Mouse (Mus musculus): Measurements from ENCODE around the gene Prss57.

Gene Prss57

GRCm38 (mm10) chr10:79790861-79791260, at the start of gene Prss57:
Gene Prss57, minus strand, starts transcription at chr10:79790961.
- no peak for DNase-seq (ENCODE audit: low read depth, low spot score)

GRCm38 (mm10) chr10:79840091-79840490, 49.3 kb upstream of the Prss57 start:
- DNase-seq (ENCODE audit: low read depth, low spot score) = no peak

- no peak for DNase-seq (ENCODE audit: low read depth, low spot score)
Observed at GRCm38 (mm10) chr10:79838151-79838550, 47.4 kb upstream of the Prss57 start.

- no peak for DNase-seq (ENCODE audit: low read depth, low spot score)
Observed at GRCm38 (mm10) chr10:79836918-79837317, 46.2 kb upstream of the Prss57 start.

GRCm38 (mm10) chr10:79834769-79835398, 44.1 kb upstream of the Prss57 start:
- peak; percentile 86 for DNase-seq (ENCODE audit: low read depth, low spot score)

- DNase-seq (ENCODE audit: low read depth, low spot score) = no peak
Observed at GRCm38 (mm10) chr10:79832786-79833181, 42.0 kb upstream of the Prss57 start.

GRCm38 (mm10) chr10:79832026-79832785, 41.4 kb upstream of the Prss57 start:
- no peak for DNase-seq (ENCODE audit: low read depth, low spot score)

GRCm38 (mm10) chr10:79831583-79831982, 40.8 kb upstream of the Prss57 start:
- no peak for DNase-seq (ENCODE audit: low read depth, low spot score)

- DNase-seq (ENCODE audit: low read depth, low spot score) = no peak
Observed at GRCm38 (mm10) chr10:79824413-79824812, 33.7 kb upstream of the Prss57 start.

- DNase-seq (ENCODE audit: low read depth, low spot score) = no peak
Observed at GRCm38 (mm10) chr10:79823011-79823410, 32.2 kb upstream of the Prss57 start.

- no peak for DNase-seq (ENCODE audit: low read depth, low spot score)
Observed at GRCm38 (mm10) chr10:79822372-79822771, 31.6 kb upstream of the Prss57 start.

- DNase-seq (ENCODE audit: low read depth, low spot score) = no peak
Observed at GRCm38 (mm10) chr10:79821731-79822130, 31.0 kb upstream of the Prss57 start.

GRCm38 (mm10) chr10:79820782-79821181, 30.0 kb upstream of the Prss57 start, which contains the start of gene Misp:
Gene Misp, plus strand, starts transcription at chr10:79820989.
- no peak for DNase-seq (ENCODE audit: low read depth, low spot score)

- DNase-seq (ENCODE audit: low read depth, low spot score) = no peak
Observed at GRCm38 (mm10) chr10:79820277-79820676, 29.5 kb upstream of the Prss57 start.

GRCm38 (mm10) chr10:79819606-79820005, 28.8 kb upstream of the Prss57 start:
- DNase-seq (ENCODE audit: low read depth, low spot score) = no peak

GRCm38 (mm10) chr10:79818225-79818624, 27.5 kb upstream of the Prss57 start:
- DNase-seq (ENCODE audit: low read depth, low spot score) = no peak

- no peak for DNase-seq (ENCODE audit: low read depth, low spot score)
Observed at GRCm38 (mm10) chr10:79817111-79817510, 26.4 kb upstream of the Prss57 start.

- no peak for DNase-seq (ENCODE audit: low read depth, low spot score)
Observed at GRCm38 (mm10) chr10:79815671-79816494, 25.1 kb upstream of the Prss57 start.

GRCm38 (mm10) chr10:79814271-79814842, 23.6 kb upstream of the Prss57 start:
- no peak for DNase-seq (ENCODE audit: low read depth, low spot score)

- DNase-seq (ENCODE audit: low read depth, low spot score) = peak; percentile 86
Observed at GRCm38 (mm10) chr10:79811736-79812637, 21.2 kb upstream of the Prss57 start.

GRCm38 (mm10) chr10:79808728-79809127, 18.0 kb upstream of the Prss57 start:
- no peak for DNase-seq (ENCODE audit: low read depth, low spot score)
